Mouse (Mus musculus) right cerebral cortex, adult 18-20 months (tissue): Measurements from ENCODE around the gene Ddx59.

Source experiments
- DNase-seq: peaks from one replicate; pipeline ENCODE4 v3.0.0; 2022; ENCODE audit warnings: mixed read lengths

Gene Ddx59

DNA sequence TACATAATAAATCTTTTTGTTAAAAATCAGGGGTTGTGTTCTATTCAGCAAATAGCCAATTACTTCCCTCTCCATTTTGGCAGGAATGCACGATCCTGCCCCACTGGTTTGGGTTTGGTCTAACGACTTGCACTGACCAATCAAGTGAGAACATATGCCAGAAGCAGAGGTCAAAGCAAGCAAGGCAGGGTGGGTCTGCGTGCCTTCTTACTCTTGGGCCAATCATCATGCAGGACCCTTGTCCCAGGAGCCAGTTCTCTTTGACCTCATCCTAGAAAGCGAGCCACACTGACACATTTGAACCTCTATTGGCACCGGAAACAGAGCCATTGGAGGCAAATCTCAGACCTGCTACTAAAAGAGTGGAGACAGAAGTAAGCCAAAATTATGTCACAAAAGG lies 35.1 kb downstream of the Ddx59 start:
- DNase-seq = no peak

- no peak for DNase-seq
These were observed 37.4 kb downstream of the Ddx59 start for GRCm38 (mm10) chr1:136452421-136452820.

GRCm38 (mm10) chr1:136455756-136456585 lies 40.9 kb downstream of the Ddx59 start:
- DNase-seq = peak; percentile 18

DNA sequence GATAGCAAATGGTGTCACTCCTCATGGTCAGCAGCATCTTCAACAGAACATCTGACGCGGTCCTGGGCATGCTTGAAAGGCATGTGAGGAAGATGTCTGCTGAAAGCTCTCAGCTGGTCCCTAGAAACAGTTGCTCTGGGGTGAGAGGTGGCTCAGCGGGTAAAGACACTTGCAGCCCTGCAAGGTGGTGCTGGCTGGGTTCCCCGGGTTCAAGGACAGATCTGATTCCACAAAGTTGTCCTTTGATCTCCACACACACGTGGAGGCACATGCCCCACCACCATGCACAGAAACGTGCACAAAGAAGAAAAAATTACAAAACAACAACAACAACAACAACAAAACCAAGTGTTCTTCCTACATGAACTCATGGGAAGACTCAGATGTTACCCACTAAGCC lies 41.7 kb downstream of the Ddx59 start:
- no peak for DNase-seq

DNA sequence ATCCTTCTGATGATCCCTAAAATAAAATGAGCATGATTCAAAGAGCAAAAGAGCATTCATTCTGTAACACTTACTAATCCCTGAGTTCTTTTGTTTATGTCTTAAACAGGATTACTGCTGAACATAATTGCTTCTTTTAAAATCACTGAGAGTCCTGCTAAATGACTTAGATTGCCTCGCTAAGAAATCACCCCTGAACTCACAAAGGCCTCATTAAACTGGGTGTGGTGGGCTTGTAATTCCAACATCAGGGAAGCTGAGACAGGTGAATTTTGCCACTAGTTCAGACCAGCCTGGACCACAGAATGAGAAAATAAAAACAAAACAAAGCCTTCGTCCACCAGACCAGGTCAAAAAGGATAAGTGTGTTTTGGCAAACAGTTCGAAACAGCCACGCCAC lies 42.3 kb downstream of the Ddx59 start:
- no peak for DNase-seq

- no peak for DNase-seq
These were observed 43.7 kb downstream of the Ddx59 start for GRCm38 (mm10) chr1:136458691-136459245.

GRCm38 (mm10) chr1:136462443-136462842 lies 47.4 kb downstream of the Ddx59 start:
- DNase-seq = peak; percentile 24

GRCm38 (mm10) chr1:136465168-136465567 lies 50.1 kb downstream of the Ddx59 start:
- DNase-seq = no peak

DNA sequence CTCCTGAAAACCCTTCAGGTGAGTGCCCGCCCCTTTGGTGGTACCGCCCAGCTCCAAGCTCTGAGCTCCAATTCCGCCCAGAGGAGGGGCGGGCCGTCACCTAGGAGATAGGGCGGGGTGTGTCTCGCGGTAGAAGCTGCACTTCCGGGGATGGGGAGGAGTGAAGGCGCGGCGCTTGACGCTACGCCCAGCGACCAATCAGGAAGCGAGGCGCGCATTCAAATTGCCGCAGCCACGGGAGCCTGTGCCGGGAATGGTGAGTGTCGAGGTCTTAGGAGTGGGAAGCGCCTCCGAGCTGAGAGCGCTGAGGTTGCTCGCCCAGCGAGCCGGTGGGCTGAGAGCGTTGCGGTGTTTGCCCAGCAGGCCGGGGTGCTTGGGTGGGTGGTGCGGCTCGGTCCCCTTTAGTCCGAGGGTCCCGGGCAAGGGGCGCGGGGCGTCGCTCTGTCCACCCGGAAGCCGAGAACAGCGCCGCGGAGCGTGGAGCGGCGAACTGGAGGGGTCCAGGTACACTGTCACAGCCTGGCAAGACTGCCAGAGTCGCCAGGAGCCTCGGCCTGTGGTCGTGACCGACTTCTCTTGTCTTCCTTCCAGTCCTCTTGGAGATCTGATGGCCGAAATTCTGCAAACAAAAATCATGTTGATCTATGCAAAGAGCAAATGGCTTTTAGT lies 51.2 kb downstream of the Ddx59 start, which contains the start of gene Kif14:
Gene Kif14, plus strand, starts transcription at position 201 of the 669 bp plus-strand sequence.
- peak; percentile 94 for DNase-seq

DNA sequence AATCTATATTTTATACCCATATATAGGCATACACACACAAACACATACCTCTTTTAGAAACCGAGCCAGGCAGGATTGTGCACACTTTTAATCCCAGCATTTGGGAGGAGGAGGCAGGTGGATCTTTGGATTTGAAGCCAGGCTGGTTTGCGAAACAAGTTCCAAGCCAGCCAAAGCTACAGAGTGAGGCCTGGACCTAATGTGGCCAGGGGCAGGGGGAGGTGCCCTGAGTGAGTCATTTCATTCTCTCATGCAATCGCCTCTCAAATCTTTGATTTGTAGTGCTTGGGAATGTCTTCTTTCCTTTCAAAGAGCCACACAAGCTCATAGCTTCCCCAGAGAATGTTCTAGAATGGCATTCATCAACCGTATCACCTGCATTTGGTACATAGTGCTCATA lies 54.3 kb downstream of the Ddx59 start:
- no peak for DNase-seq

- DNase-seq = peak; percentile 24
These were observed 55.4 kb downstream of the Ddx59 start for GRCm38 (mm10) chr1:136470471-136470870.
